Mouse (Mus musculus) left cerebral cortex, adult 18-20 months (tissue): ENCODE measurements around the gene Arpp19. TPM values are rescaled to one million over a fixed set of nuclear protein-coding genes. Genes with fewer than 3 reads are reported as not detected.

Experiments
- DNase-seq, 2 experiments: peaks; one replicate each; pipeline ENCODE4 v3.0.0; 2021 to 2022; ENCODE audit warnings: low spot score in 2 of 2, mixed read lengths in 1 of 2
- total RNA-seq, 2 experiments: library from RNA; stranded (reverse); gene quantifications; 2 replicates each; pipeline ENCODE4 v1.2.3; 2021

The Arpp19 gene
- total RNA-seq, 2 experiments from 2014 or later, result 457 to 468 TPM

GRCm38 (mm10) chr9:75100157-75100781 lies 62.9 kb downstream of the Arpp19 start:
- no peak for DNase-seq

GRCm38 (mm10) chr9:75102131-75102530 lies 64.7 kb downstream of the Arpp19 start:
- DNase-seq, result no peak

Other genes with a start within 250 kb of the Arpp19 start
- under 1 TPM; 0.19 to 0.30 TPM for gene Onecut1, start 175.7 kb upstream of the Arpp19 start, total RNA-seq
- gene Fam214a, start 84.7 kb upstream of the Arpp19 start, total RNA-seq, result 10 to 100 TPM; 28.2 to 28.6 TPM
- 100 to 1,000 TPM; 282 to 297 TPM for gene Myo5a, start 33.4 kb downstream of the Arpp19 start, total RNA-seq
- 1 to 10 TPM; 4.4 to 8.4 TPM for gene Myo5c, start 194.4 kb downstream of the Arpp19 start, total RNA-seq